Mouse (Mus musculus): ENCODE measurements at regions not wholly inside any gene's neighbourhood (a gene's known extent, or its start where the extent isn't known, plus 50 kb on each side); places are given as distances from the start of the nearest gene placed in this dataset.

- TF ChIP-seq CTCF (IDR thresholded peaks at IDR 0.05; ENCODE audit: low read depth): no peak
- no peak for TF ChIP-seq EP300 (IDR thresholded peaks at IDR 0.05; ENCODE audit: low read depth)
Observed at GRCm38 (mm10) chr5:126148908-126149307, 617.3 kb downstream of the Tmem132b start.
